Mouse (Mus musculus) megakaryocyte, embryonic 14.5 days (primary cell): ENCODE measurements at regions not wholly inside any gene's neighbourhood (a gene's known extent, or its start where the extent isn't known, plus 50 kb on each side); places are given as distances from the start of the nearest gene placed in this dataset.

ENCODE experiments used
- FLI1 ChIP-seq: IDR thresholded peaks from 2 replicates; pipeline ENCODE4 v1.6.1; 2012; ENCODE audit warnings: low read length, inconsistent platforms, mixed read lengths
- GATA1 ChIP-seq: IDR thresholded peaks from 3 replicates; pipeline ENCODE4 v1.6.1; 2012; ENCODE audit warnings: mixed read lengths, low read length, inconsistent platforms, borderline replicate concordance

DNA sequence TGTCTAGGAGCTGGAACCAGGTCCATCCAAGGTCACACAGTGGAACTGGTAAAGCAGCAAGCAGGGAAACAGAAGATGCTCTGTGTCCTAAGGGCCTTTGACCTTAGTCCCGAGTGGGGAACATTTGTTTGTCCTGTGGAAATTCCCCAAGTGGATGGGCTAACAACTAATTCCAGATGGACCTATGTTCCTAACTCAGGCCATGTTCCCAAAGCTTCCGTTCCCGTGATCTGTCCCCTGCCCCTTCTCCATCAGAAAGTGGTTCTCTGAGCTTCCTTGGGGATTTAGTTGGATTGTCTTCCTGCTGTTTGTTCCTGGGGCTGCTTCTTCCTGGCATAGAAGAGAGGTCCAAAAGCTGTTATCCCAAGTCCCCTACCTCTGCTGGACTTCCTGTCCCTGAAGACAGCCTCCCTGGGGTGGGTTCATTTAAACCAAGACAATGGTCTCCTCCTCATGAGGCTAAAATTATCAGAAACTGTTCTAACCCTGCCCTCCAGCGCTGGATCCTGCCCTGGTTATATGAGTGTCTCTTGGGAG lies 55.8 kb downstream of the Rhob start:
- no peak for TF ChIP-seq GATA1
- TF ChIP-seq FLI1: no peak
